Mouse (Mus musculus) spleen, postnatal 14 days (tissue): ENCODE data around the gene Psmb7.

Experiments used
- DNase-seq, 2 experiments: peaks; one replicate each; pipeline ENCODE4 v3.0.0; 2021 to 2022; ENCODE audit warnings: low spot score in 2 of 2

Gene Psmb7

GRCm38 (mm10) chr2:38594874-38595273, 49.0 kb downstream of the Psmb7 start:
- DNase-seq, result no peak

- no peak for DNase-seq
These were observed 52.0 kb downstream of the Psmb7 start for GRCm38 (mm10) chr2:38591751-38592459.

GRCm38 (mm10) chr2:38586733-38587132, 57.2 kb downstream of the Psmb7 start:
- no peak for DNase-seq

- no peak for DNase-seq
These were observed 58.5 kb downstream of the Psmb7 start for GRCm38 (mm10) chr2:38585379-38585736.

- DNase-seq, result no peak
These were observed 59.1 kb downstream of the Psmb7 start for GRCm38 (mm10) chr2:38584514-38585378.

GRCm38 (mm10) chr2:38583982-38584381, 59.9 kb downstream of the Psmb7 start:
- DNase-seq, result no peak

GRCm38 (mm10) chr2:38579528-38579927, 64.4 kb downstream of the Psmb7 start:
- no peak for DNase-seq

GRCm38 (mm10) chr2:38578602-38579521, 65.0 kb downstream of the Psmb7 start:
- no peak for DNase-seq

GRCm38 (mm10) chr2:38574697-38575096, 69.2 kb downstream of the Psmb7 start:
- no peak for DNase-seq

- no peak for DNase-seq
These were observed 71.8 kb downstream of the Psmb7 start for GRCm38 (mm10) chr2:38571971-38572601.

- no peak for DNase-seq
These were observed 81.3 kb downstream of the Psmb7 start for GRCm38 (mm10) chr2:38562596-38562995.

- DNase-seq, result no peak
These were observed 83.3 kb downstream of the Psmb7 start for GRCm38 (mm10) chr2:38560296-38561227.

GRCm38 (mm10) chr2:38556721-38557120, 87.2 kb downstream of the Psmb7 start:
- no peak for DNase-seq

GRCm38 (mm10) chr2:38555659-38556058, 88.2 kb downstream of the Psmb7 start:
- DNase-seq, result no peak

GRCm38 (mm10) chr2:38554226-38554995, 89.5 kb downstream of the Psmb7 start:
- DNase-seq, result no peak

GRCm38 (mm10) chr2:38552004-38552443, 91.9 kb downstream of the Psmb7 start:
- DNase-seq, result no peak

GRCm38 (mm10) chr2:38547793-38548517, 95.9 kb downstream of the Psmb7 start:
- DNase-seq, result no peak

GRCm38 (mm10) chr2:38546748-38547147, 97.1 kb downstream of the Psmb7 start:
- no peak for DNase-seq

GRCm38 (mm10) chr2:38546222-38546621, 97.7 kb downstream of the Psmb7 start:
- DNase-seq, result no peak
